Mouse (Mus musculus) heart, adult 2 months (tissue): ENCODE results near the gene Gm11549. TPM values are rescaled to one million over a fixed set of nuclear protein-coding genes. Genes with fewer than 3 reads are reported as not detected.

Experiments used
- DNase-seq, 2 experiments: peaks; one replicate each; pipeline ENCODE4 v3.0.0; 2021
- H3K27ac ChIP-seq: fragments of 200-600 bp; 2 replicates; pipeline ENCODE4 v1.8.1; 2022
- H3K27me3 ChIP-seq: fragments of 200-500 bp; 2 replicates; pipeline ENCODE4 v1.6.1; 2012; ENCODE audit warnings: mild to moderate bottlenecking, low read length, inconsistent platforms, mixed read lengths; ENCODE audit not compliant: control insufficient read depth, insufficient read depth
- H3K36me3 ChIP-seq: fragments of 200-500 bp; 2 replicates; pipeline ENCODE4 v1.6.1; 2012; ENCODE audit warnings: low read length, inconsistent platforms; ENCODE audit not compliant: control insufficient read depth, insufficient read depth
- H3K4me1 ChIP-seq: fragments of 200-500 bp; 2 replicates; pipeline ENCODE4 v1.6.1; 2011; ENCODE audit warnings: low read length; ENCODE audit not compliant: control insufficient read depth, insufficient read depth
- H3K4me3 ChIP-seq: fragments of 200-600 bp; 2 replicates; pipeline ENCODE4 v1.8.1; 2022
- H3K79me2 ChIP-seq: fragments of 200-500 bp; replicated peaks from 2 replicates; pipeline ENCODE4 v1.6.1; 2012; ENCODE audit warnings: mild to moderate bottlenecking, inconsistent platforms, low read length, moderate library complexity, mixed read lengths; ENCODE audit not compliant: control insufficient read depth, insufficient read depth
- H3K9ac ChIP-seq: fragments of 200-500 bp; 2 replicates; pipeline ENCODE4 v1.6.1; 2012; ENCODE audit warnings: low read depth, mild to moderate bottlenecking, control low read depth, inconsistent platforms, low read length, mixed read lengths
- CTCF ChIP-seq: fragments of 200-600 bp; IDR thresholded peaks from 2 replicates; pipeline ENCODE4 v1.8.1; 2022; ENCODE audit warnings: antibody characterized with exemption, mild to moderate bottlenecking, moderate library complexity
- EP300 ChIP-seq: fragments of 200-500 bp; IDR thresholded peaks from 2 replicates; pipeline ENCODE4 v1.6.1; 2011; ENCODE audit warnings: low read depth, low read length, control low read depth; ENCODE audit not compliant: insufficient read depth
- POLR2A ChIP-seq: fragments of 200-500 bp; IDR thresholded peaks from 2 replicates; pipeline ENCODE4 v1.6.1; 2011; ENCODE audit warnings: mild to moderate bottlenecking, low read depth, low read length, control low read depth; ENCODE audit not compliant: insufficient read depth
- WGBS: fragments of 180-500 bp; shearing (Covaris S2); methylation state at CpG from one replicate; pipeline ENCODE4 v1.1.7; 2018; 5-methylcytosine and 5-hydroxymethylcytosine counted together
- intact Hi-C: fragments of 180-260 bp; cut with DNase I; formaldehyde crosslinking; loops from one replicate; pipeline ENCODE4 v1.15.1; 2025
- polyA plus RNA-seq: library from polyadenylated mRNA; depleted of rRNA; stranded (reverse); fragments of >200 nt; gene quantifications from 2 replicates; pipeline ENCODE4 v1.2.3, GENCODE M21; 2012
- total RNA-seq, 2 experiments: library from RNA; stranded (reverse); gene quantifications; 2 replicates each; pipeline ENCODE4 v1.2.3; 2021

Gene Gm11549
- total and polyA plus RNA-seq, 3 experiments = not detected

DNA sequence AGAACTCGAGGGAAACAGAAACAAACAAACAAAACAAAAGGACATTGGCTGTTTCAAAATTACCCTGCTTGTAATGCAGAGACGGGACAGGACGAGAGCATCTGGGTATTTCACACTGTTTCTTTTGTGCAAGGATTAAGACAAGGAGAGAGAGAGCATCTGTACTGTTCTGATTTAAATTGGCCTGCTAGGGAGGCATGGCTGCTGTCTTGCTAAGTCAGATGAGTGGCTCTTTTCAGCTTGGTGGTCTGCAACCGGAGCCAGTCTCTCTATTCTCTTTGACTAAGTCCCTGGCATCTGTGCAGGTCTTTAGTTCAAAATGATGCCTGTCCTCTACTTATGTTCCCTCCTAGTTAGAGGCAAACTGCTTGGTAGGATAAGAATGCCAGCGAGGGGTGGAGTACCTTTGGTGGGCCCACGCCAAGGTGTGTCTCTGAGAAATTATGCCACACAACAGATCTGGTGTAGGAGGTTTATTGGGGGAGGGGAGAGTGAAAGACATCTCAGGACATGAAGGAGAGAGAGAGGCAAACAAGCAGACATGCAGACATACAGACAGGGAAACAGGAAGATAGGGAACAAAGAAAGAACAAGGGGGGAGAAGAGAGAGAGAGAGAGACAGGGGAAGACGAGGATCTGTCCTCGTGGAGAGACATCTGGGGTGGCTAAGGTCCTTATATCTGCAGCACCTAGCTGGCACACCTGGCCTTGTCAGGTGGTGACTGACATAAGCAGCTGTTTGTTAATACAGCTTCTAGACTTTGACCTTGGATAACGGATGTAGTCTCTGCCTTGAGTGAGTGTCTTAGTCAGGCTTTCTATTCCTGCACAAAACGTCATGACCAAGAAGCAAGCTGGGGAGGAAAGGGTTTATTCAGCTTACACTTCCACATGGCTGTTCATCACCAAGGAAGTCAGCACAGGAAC is 15.5 kb downstream of the Gm11549 start:
- intact Hi-C loops = no loop called here

DNA sequence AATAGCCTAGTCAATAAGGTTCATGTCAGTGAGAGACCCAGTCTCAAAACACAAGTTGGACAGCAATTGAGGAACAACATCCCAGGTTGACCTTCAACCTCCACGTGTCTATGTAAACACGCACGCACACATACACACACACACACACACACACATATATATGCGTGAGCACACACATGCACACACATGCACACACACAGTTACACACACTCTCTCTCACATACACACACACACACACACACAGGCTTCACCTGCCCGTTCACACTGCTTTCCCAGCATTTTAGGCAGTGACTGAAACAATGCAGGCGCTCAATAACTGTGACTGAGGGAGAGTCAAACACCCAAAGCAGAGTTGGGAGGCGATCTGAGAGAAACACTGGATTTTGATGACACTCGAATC is 16.3 kb downstream of the Gm11549 start:
- no peak for DNase-seq
- TF ChIP-seq POLR2A (no peak), CTCF (no peak), EP300 (no peak)
- WGBS = 86% methylated on average over 8 of the region's 8 CpGs

More for the DNA sequence above, 15.5 kb downstream of the Gm11549 start:
- Histone ChIP-seq H3K4me1 (no peaks in the 10 kb centered on the region), H3K27me3 (no peaks in the 10 kb centered on the region), H3K79me2 (no peaks in the 10 kb centered on the region), H3K4me3 (no peak overlapping the region), H3K9ac (no peak overlapping the region), H3K27ac (no peak overlapping the region), H3K36me3 (no peaks in the 10 kb centered on the region)
- no peak for TF ChIP-seq EP300
- no peak for TF ChIP-seq POLR2A
- TF ChIP-seq CTCF = no peak
- 65% methylated on average over 10 of the region's 10 CpGs for WGBS
- no peak for DNase-seq

DNA sequence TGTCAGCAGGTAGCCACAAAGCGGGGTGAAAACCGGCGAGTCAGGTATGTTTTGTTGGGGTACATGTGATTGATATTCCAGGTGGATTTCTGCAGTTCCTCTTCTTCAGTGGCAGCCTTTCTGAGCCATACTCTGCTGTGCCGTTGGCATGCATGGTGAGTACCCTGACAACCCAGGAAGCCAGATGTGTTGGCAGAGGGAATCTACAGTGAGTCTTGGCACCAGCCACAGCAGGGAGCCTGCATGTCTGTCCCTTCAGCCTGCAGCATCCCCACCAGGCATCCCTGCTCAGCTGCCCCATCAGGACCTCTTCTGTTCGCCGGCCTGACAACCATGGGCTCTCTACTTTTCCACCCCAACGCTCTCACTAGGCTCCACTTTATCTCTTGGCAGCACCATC is 20.1 kb downstream of the Gm11549 start:
- intact Hi-C loops = no loop called here
- no peak overlapping the region for H3K4me3 ChIP-seq
- no peaks in the 10 kb centered on the region for H3K27me3 ChIP-seq
- H3K9ac ChIP-seq = no peak overlapping the region
- H3K79me2 ChIP-seq = no peaks in the 10 kb centered on the region
- H3K27ac ChIP-seq = no peak overlapping the region
- H3K36me3 ChIP-seq = no peaks in the 10 kb centered on the region
- DNase-seq = no peak
- peaks cover 1% of the 10 kb centered on the region; the same call in 1 of the 2 replicates for H3K4me1 ChIP-seq
- 68% methylated on average over 7 of the region's 7 CpGs for WGBS
- TF ChIP-seq CTCF (no peak), EP300 (no peak), POLR2A (no peak)

More for the DNA sequence above, 16.3 kb downstream of the Gm11549 start:
- no peaks in the 10 kb centered on the region for H3K27me3 ChIP-seq
- no peak overlapping the region for H3K4me3 ChIP-seq
- H3K27ac ChIP-seq = no peak overlapping the region
- intact Hi-C loops = no loop called here
- H3K4me1 ChIP-seq = no peaks in the 10 kb centered on the region
- H3K79me2 ChIP-seq = no peaks in the 10 kb centered on the region
- no peak overlapping the region for H3K9ac ChIP-seq
- no peaks in the 10 kb centered on the region for H3K36me3 ChIP-seq

DNA sequence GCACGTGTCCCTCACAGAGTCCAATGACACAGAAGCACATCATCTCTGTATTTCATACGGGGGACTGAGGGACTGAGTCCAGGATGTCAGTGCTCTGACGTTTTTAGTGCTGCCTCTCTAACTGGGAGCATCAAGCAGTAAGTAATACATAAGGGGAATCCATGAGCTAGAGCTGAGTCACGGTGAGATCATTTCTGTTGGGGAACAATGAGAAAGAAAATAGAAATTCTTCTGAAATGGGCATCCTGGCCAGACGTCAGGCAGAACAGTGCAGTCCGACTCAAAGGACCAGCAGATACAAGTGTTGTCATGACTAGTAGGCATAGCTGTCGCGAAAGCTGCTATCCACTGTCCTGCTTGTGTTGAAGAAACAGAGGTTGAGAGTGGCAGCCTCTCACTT is 20.6 kb downstream of the Gm11549 start:
- H3K36me3 ChIP-seq = no peaks in the 10 kb centered on the region
- no peak for DNase-seq
- 63% methylated on average over 8 of the region's 8 CpGs for WGBS
- no peaks in the 10 kb centered on the region for H3K79me2 ChIP-seq
- no peak overlapping the region for H3K27ac ChIP-seq
- no peak for TF ChIP-seq CTCF
- TF ChIP-seq EP300 = no peak
- no peak for TF ChIP-seq POLR2A
- peaks cover 1% of the 10 kb centered on the region; the same call in 1 of the 2 replicates for H3K4me1 ChIP-seq
- H3K9ac ChIP-seq = no peak overlapping the region
- H3K4me3 ChIP-seq = no peak overlapping the region
- intact Hi-C loops = no loop called here
- H3K27me3 ChIP-seq = no peaks in the 10 kb centered on the region

DNA sequence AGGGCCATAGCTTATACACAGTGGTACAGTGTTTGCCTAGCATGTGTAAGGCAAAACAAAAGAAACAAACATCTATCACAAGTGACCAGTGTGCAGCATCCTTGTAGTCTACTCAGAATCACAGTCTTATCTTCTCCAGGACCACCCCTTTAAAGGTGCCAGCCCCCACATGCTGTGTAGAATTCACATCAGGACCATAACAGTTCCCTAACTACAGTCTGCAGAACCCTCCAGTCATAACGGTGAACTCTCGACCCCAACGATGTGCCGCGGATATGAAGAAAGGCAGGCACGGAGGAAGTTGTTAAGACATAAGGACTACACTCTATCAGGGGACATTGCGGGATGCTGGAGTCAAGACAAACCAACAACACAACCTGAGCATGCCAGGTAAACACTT is 22.2 kb downstream of the Gm11549 start:
- Histone ChIP-seq H3K4me3 (no peak overlapping the region), H3K4me1 (peaks cover 1% of the 10 kb centered on the region; the same call in 1 of the 2 replicates), H3K27me3 (no peaks in the 10 kb centered on the region), H3K9ac (no peak overlapping the region), H3K79me2 (no peaks in the 10 kb centered on the region), H3K36me3 (no peaks in the 10 kb centered on the region), H3K27ac (no peak overlapping the region)
- DNase-seq = no peak
- 90% methylated on average over 7 of the region's 7 CpGs for WGBS
- TF ChIP-seq POLR2A (no peak), EP300 (no peak), CTCF (no peak)
- intact Hi-C loops = no loop called here

DNA sequence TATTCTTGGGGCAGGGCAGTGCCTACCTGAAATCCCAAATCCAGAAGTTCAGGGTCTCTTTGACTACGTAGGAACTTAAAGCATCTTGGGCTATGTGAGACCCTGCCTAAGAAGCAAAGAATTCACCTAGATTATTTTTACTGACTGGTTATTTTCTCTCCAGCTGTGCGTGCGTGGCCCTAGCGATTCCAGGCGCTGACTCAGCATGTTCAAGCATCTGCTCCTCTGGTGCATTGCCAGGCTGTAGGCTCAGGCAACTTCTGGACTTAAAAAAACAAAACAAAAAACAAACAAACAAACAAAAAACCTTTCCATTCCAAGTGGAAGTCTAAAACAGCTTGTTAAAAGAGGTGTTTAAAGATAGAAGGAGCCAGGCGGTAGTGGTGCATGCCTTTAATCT is 23.4 kb downstream of the Gm11549 start:
- WGBS = 86% methylated on average over 6 of the region's 6 CpGs

More for the DNA sequence above, 23.4 kb downstream of the Gm11549 start:
- intact Hi-C loops = no loop called here
- Histone ChIP-seq H3K4me1 (peaks cover 1% of the 10 kb centered on the region; the same call in 1 of the 2 replicates), H3K4me3 (no peak overlapping the region), H3K27me3 (no peaks in the 10 kb centered on the region), H3K9ac (no peak overlapping the region), H3K36me3 (no peaks in the 10 kb centered on the region), H3K79me2 (no peaks in the 10 kb centered on the region), H3K27ac (no peak overlapping the region)
- DNase-seq = no peak
- TF ChIP-seq POLR2A (no peak), CTCF (no peak)
